8 mouse cellular contexts compared by ENCODE assay signal in genomic region chr4:87362201-87362600, GRCm38 (mm10).
A peak's percentile ranks its signal among the peaks of the same experiment; 100 is the strongest.
DNase-seq lines count a peak whose midpoint lies in the region; ATAC-seq and TF ChIP-seq lines count a peak whose summit lies in the region.

No protein-coding gene starts in this region.

- H3K36me3 ChIP-seq in kidney, adult 2 months (ENCODE audit: control insufficient read depth, insufficient read depth, low read length) = no peaks in the 10 kb centered on the region
- no peaks in the 10 kb centered on the region for H3K36me3 ChIP-seq in hindbrain, embryonic 11.5 days (ENCODE audit: control insufficient read depth, insufficient read depth, low read length)
- no peaks in the 10 kb centered on the region for H3K36me3 ChIP-seq in liver, postnatal 0 days (replicated peaks; ENCODE audit: insufficient read depth, low read length)
- H3K36me3 ChIP-seq in stomach, postnatal 0 days (ENCODE audit: control insufficient read depth, insufficient read depth, low read length) = no peaks in the 10 kb centered on the region

- peak; percentile 31 for DNase-seq in kidney, postnatal 10 days
- no peak for DNase-seq in kidney, adult 2 months
- peak; percentile 87 to 90 for DNase-seq in cerebellum, postnatal 10 days
- DNase-seq in hindbrain, embryonic 11.5 days (ENCODE audit: low spot score) = peak; percentile 53
- no peak for DNase-seq in liver, postnatal 0 days
- no peak for DNase-seq in stomach, postnatal 0 days (ENCODE audit: low spot score)
- DNase-seq in urinary bladder, adult 2 months (ENCODE audit: low spot score) = no peak

- WGBS in kidney, adult 2 months = 29% methylated on average over 6 of the region's 6 CpGs
- WGBS in hindbrain, embryonic 11.5 days = 13% methylated on average over 6 of the region's 6 CpGs
- 31% methylated on average over 6 of the region's 6 CpGs for WGBS in liver, postnatal 0 days (ENCODE audit: insufficient replicate concordance)
- WGBS in stomach, postnatal 0 days = 28% methylated on average over 6 of the region's 6 CpGs

- peak; percentile 60; the same call in 1 of the 2 replicates for ATAC-seq in hindbrain, embryonic 11.5 days (ENCODE audit: low FRiP score)
- no peak for ATAC-seq in liver, postnatal 0 days
- ATAC-seq in stomach, postnatal 0 days (ENCODE audit: low FRiP score, low TSS enrichment) = no peak
- no peak for ATAC-seq in erythroblast, adult 5-6 weeks (replicated peaks; ENCODE audit: low FRiP score, poor library complexity, severe bottlenecking)

- H3K4me1 ChIP-seq in kidney, adult 2 months (ENCODE audit: control insufficient read depth, insufficient read depth, low read length) = no peaks in the 10 kb centered on the region
- no peaks in the 10 kb centered on the region for H3K4me1 ChIP-seq in hindbrain, embryonic 11.5 days (replicated peaks; ENCODE audit: control insufficient read depth, insufficient read depth, low read length)
- no peaks in the 10 kb centered on the region for H3K4me1 ChIP-seq in liver, postnatal 0 days (ENCODE audit: insufficient read depth)
- no peaks in the 10 kb centered on the region for H3K4me1 ChIP-seq in stomach, postnatal 0 days (replicated peaks; ENCODE audit: control insufficient read depth, insufficient read depth)

- H3K27ac ChIP-seq in kidney, adult 2 months (ENCODE audit: insufficient read depth, low read depth, low read length) = no peak overlapping the region
- H3K27ac ChIP-seq in hindbrain, embryonic 11.5 days (ENCODE audit: low read depth, low read length) = no peak overlapping the region
- H3K27ac ChIP-seq in liver, postnatal 0 days (ENCODE audit: low read depth) = no peak overlapping the region
- no peak overlapping the region for H3K27ac ChIP-seq in stomach, postnatal 0 days (replicated peaks)

- H3K9ac ChIP-seq in hindbrain, embryonic 11.5 days (ENCODE audit: low read depth, low read length) = no peak overlapping the region
- no peak overlapping the region for H3K9ac ChIP-seq in liver, postnatal 0 days (replicated peaks)
- no peak overlapping the region for H3K9ac ChIP-seq in stomach, postnatal 0 days (ENCODE audit: low read length)

- no peaks in the 10 kb centered on the region for H3K27me3 ChIP-seq in kidney, adult 2 months (replicated peaks; ENCODE audit: control insufficient read depth, insufficient read depth, low read length)
- no peaks in the 10 kb centered on the region for H3K27me3 ChIP-seq in hindbrain, embryonic 11.5 days (ENCODE audit: control insufficient read depth, insufficient read depth, low read length)
- no peaks in the 10 kb centered on the region for H3K27me3 ChIP-seq in liver, postnatal 0 days (ENCODE audit: insufficient read depth, low read length)
- H3K27me3 ChIP-seq in stomach, postnatal 0 days (ENCODE audit: control insufficient read depth, insufficient read depth, low read length) = no peaks in the 10 kb centered on the region

- TF ChIP-seq POLR2A in kidney, adult 2 months (IDR thresholded peaks at IDR 0.05; ENCODE audit: low read depth, low read length) = no peak

- no peaks in the 10 kb centered on the region for H3K9me3 ChIP-seq in hindbrain, embryonic 11.5 days (ENCODE audit: control insufficient read depth, low read length)
- H3K9me3 ChIP-seq in liver, postnatal 0 days (ENCODE audit: low read length) = no peaks in the 10 kb centered on the region
- no peaks in the 10 kb centered on the region for H3K9me3 ChIP-seq in stomach, postnatal 0 days (ENCODE audit: control insufficient read depth, low read length)

- H3K4me2 ChIP-seq in hindbrain, embryonic 11.5 days (replicated peaks; ENCODE audit: low read depth, low read length) = no peak overlapping the region
- no peak overlapping the region for H3K4me2 ChIP-seq in liver, postnatal 0 days (ENCODE audit: low read depth, low read length)
- no peak overlapping the region for H3K4me2 ChIP-seq in stomach, postnatal 0 days (replicated peaks; ENCODE audit: low read depth)

- no peak overlapping the region for H3K4me3 ChIP-seq in kidney, adult 2 months (ENCODE audit: insufficient read depth, low read depth, low read length)
- H3K4me3 ChIP-seq in hindbrain, embryonic 11.5 days (ENCODE audit: low read depth, low read length) = no peak overlapping the region
- no peak overlapping the region for H3K4me3 ChIP-seq in liver, postnatal 0 days (ENCODE audit: low read depth, low read length)
- no peak overlapping the region for H3K4me3 ChIP-seq in stomach, postnatal 0 days (ENCODE audit: low read depth, low read length)

- no peak for TF ChIP-seq CTCF in kidney, adult 2 months (conservative IDR thresholded peaks at IDR 0.05; ENCODE audit: insufficient read depth, insufficient read length, low read depth, low read length)
- peak; percentile 25 for TF ChIP-seq CTCF in liver, postnatal 0 days (IDR thresholded peaks at IDR 0.05; ENCODE audit: low read depth)
- peak; percentile 68 for TF ChIP-seq CTCF in stomach, postnatal 0 days (IDR thresholded peaks at IDR 0.05; ENCODE audit: low read depth)

- no peak for TF ChIP-seq EP300 in liver, postnatal 0 days (IDR thresholded peaks at IDR 0.05; ENCODE audit: low read depth)
- no peak for TF ChIP-seq EP300 in stomach, postnatal 0 days (optimal IDR thresholded peaks at IDR 0.05)

Comparison
In these comparisons a context has a peak if more than half of its experiments do, and no peak if none do; other contexts are left out.
1. DNase-seq: peak in kidney, postnatal 10 days (single experiment), cerebellum, postnatal 10 days (2 of 2) and hindbrain, embryonic 11.5 days (single experiment); none in kidney, adult 2 months (single experiment), liver, postnatal 0 days (single experiment), stomach, postnatal 0 days (single experiment) and urinary bladder, adult 2 months (single experiment).